Comparison of ENCODE assay signal across 27 mouse cellular contexts in genomic region chr7:19762283-19762682, GRCm38 (mm10). TPM values are rescaled to one million over a fixed set of nuclear protein-coding genes. Genes with fewer than 3 reads are reported as not detected.
A peak's percentile ranks its signal among the peaks of the same experiment; 100 is the strongest.
DNase-seq lines count a peak whose midpoint lies in the region; ATAC-seq and TF ChIP-seq lines count a peak whose summit lies in the region.
"Had no signal": no experiment of that assay in that cellular context is flagged by ENCODE, and none has a peak within 500 bp of the region (broad histone marks: within the 10 kb centered on the region; RNA-seq: fewer than 3 reads in every experiment).

No protein-coding gene starts in this region.

- peaks cover 81% of the 10 kb centered on the region for H3K36me3 ChIP-seq in heart, embryonic 12.5 days
- peaks cover 94% of the 10 kb centered on the region for H3K36me3 ChIP-seq in kidney, embryonic 15.5 days
- peaks cover 65% of the 10 kb centered on the region for H3K36me3 ChIP-seq in lung, embryonic 15.5 days
- peaks cover 58% of the 10 kb centered on the region for H3K36me3 ChIP-seq in limb, embryonic 15.5 days
- H3K36me3 ChIP-seq: hindbrain, embryonic 15.5 days had no signal

- no peak for TF ChIP-seq POLR2A in lung, adult 2 months (IDR thresholded peaks at IDR 0.05; ENCODE audit: borderline replicate concordance, extremely low read depth, low read depth, low read length)

- H3K9me3 ChIP-seq in heart, embryonic 12.5 days (replicated peaks): no peaks in the 10 kb centered on the region
- H3K9me3 ChIP-seq in kidney, embryonic 15.5 days (replicated peaks): no peaks in the 10 kb centered on the region
- H3K9me3 ChIP-seq in lung, embryonic 15.5 days: no peaks in the 10 kb centered on the region
- H3K9me3 ChIP-seq in limb, embryonic 15.5 days: no peaks in the 10 kb centered on the region
- H3K9me3 ChIP-seq: embryonic facial prominence, embryonic 12.5 days; hindbrain, embryonic 15.5 days; intestine, embryonic 15.5 days had no signal

- H3K4me1 ChIP-seq in heart, embryonic 12.5 days (replicated peaks): peaks cover 39% of the 10 kb centered on the region
- peaks cover 17% of the 10 kb centered on the region for H3K4me1 ChIP-seq in kidney, embryonic 15.5 days
- no peaks in the 10 kb centered on the region; the same call in 1 of the 2 replicates for H3K4me1 ChIP-seq in lung, embryonic 15.5 days
- H3K4me1 ChIP-seq in lung, adult 2 months (ENCODE audit: control insufficient read depth, insufficient read depth, low read length): no peaks in the 10 kb centered on the region
- no peaks in the 10 kb centered on the region for H3K4me1 ChIP-seq in limb, embryonic 15.5 days
- H3K4me1 ChIP-seq: embryonic facial prominence, embryonic 12.5 days; hindbrain, embryonic 15.5 days had no signal

- no peak for TF ChIP-seq CTCF in lung, adult 2 months (IDR thresholded peaks at IDR 0.05; ENCODE audit: insufficient read depth, low read length)

- no peaks in the 10 kb centered on the region for H3K27me3 ChIP-seq in heart, embryonic 12.5 days (replicated peaks)
- H3K27me3 ChIP-seq in kidney, embryonic 15.5 days: no peaks in the 10 kb centered on the region
- H3K27me3 ChIP-seq in lung, embryonic 15.5 days: no peaks in the 10 kb centered on the region
- no peaks in the 10 kb centered on the region for H3K27me3 ChIP-seq in limb, embryonic 15.5 days
- H3K27me3 ChIP-seq: embryonic facial prominence, embryonic 12.5 days; hindbrain, embryonic 15.5 days; intestine, embryonic 15.5 days had no signal

- H3K4me3 ChIP-seq in heart, embryonic 12.5 days: no peak overlapping the region
- no peak overlapping the region for H3K4me3 ChIP-seq in kidney, embryonic 15.5 days (replicated peaks)
- H3K4me3 ChIP-seq in lung, embryonic 15.5 days: no peak overlapping the region
- H3K4me3 ChIP-seq in lung, adult 2 months (replicated peaks; ENCODE audit: extremely low read depth, low read depth, low read length): no peak overlapping the region
- no peak overlapping the region for H3K4me3 ChIP-seq in limb, embryonic 15.5 days
- H3K4me3 ChIP-seq: embryonic facial prominence, embryonic 12.5 days; hindbrain, embryonic 15.5 days; intestine, embryonic 15.5 days had no signal

- peak overlapping the region; percentile 61 for H3K27ac ChIP-seq in heart, embryonic 12.5 days (ENCODE audit: poor library complexity, severe bottlenecking)
- H3K27ac ChIP-seq in kidney, embryonic 15.5 days: no peak overlapping the region
- no peak overlapping the region for H3K27ac ChIP-seq in lung, embryonic 15.5 days
- H3K27ac ChIP-seq in limb, embryonic 15.5 days: no peak overlapping the region
- H3K27ac ChIP-seq: embryonic facial prominence, embryonic 12.5 days; hindbrain, embryonic 15.5 days; intestine, embryonic 15.5 days had no signal

- DNase-seq in heart, postnatal 25 days (ENCODE audit: low spot score): no peak
- no peak for DNase-seq in kidney, adult 11 months
- DNase-seq in lung, adult 2 months: no peak
- DNase-seq: adrenal gland, postnatal 14 days; cerebellum, adult 9-11 months; gastrocnemius, postnatal 14 days; heart, postnatal 14 days; liver; right cerebral cortex, postnatal 14 days; spleen, adult 18-20 months; thymus, adult 18-20 months had no signal

- intact Hi-C loops in heart, postnatal 25 days (cut with DNase I): no loop called here

- 0 out of 2 replicates have a peak overlapping the region, but pooled peaks have one; percentile 7 for H3K9ac ChIP-seq in heart, embryonic 12.5 days
- H3K9ac ChIP-seq in kidney, embryonic 15.5 days: no peak overlapping the region
- H3K9ac ChIP-seq in lung, embryonic 15.5 days: no peak overlapping the region
- no peak overlapping the region for H3K9ac ChIP-seq in limb, embryonic 15.5 days
- H3K9ac ChIP-seq: embryonic facial prominence, embryonic 12.5 days; hindbrain, embryonic 15.5 days; intestine, embryonic 15.5 days had no signal

- no peak for ATAC-seq in heart, embryonic 12.5 days (ENCODE audit: insufficient number of reproducible peaks, low FRiP score)
- peak; percentile 66 for ATAC-seq in kidney, embryonic 15.5 days (replicated peaks; ENCODE audit: low FRiP score)
- peak; percentile 39; the same call in 1 of the 2 replicates for ATAC-seq in lung, embryonic 15.5 days (ENCODE audit: borderline replicate concordance, extremely low read depth, low FRiP score, low TSS enrichment)
- peak; percentile 56; the same call in 1 of the 2 replicates for ATAC-seq in limb, embryonic 15.5 days (ENCODE audit: insufficient number of reproducible peaks, low FRiP score, low TSS enrichment, low read depth)
- ATAC-seq: forebrain, embryonic 14.5 days; intestine, embryonic 15.5 days; midbrain, embryonic 16.5 days had no signal

- 36% methylated on average over 11 of the region's 11 CpGs for WGBS in heart, embryonic 12.5 days
- 46% methylated on average over 11 of the region's 11 CpGs for WGBS in kidney, embryonic 15.5 days
- WGBS in lung, embryonic 15.5 days: 52% methylated on average over 11 of the region's 11 CpGs
- WGBS in lung, adult 2 months: 66% methylated on average over 11 of the region's 11 CpGs
- 74% methylated on average over 11 of the region's 11 CpGs for WGBS in limb, embryonic 15.5 days

- H3K4me2 ChIP-seq in heart, embryonic 12.5 days: no peak overlapping the region
- no peak overlapping the region for H3K4me2 ChIP-seq in kidney, embryonic 15.5 days
- H3K4me2 ChIP-seq in lung, embryonic 15.5 days: no peak overlapping the region
- no peak overlapping the region for H3K4me2 ChIP-seq in limb, embryonic 15.5 days
- H3K4me2 ChIP-seq: embryonic facial prominence, embryonic 12.5 days; hindbrain, embryonic 15.5 days; intestine, embryonic 15.5 days had no signal

RNA-seq across cellular contexts. Expression of gene Bcam, which starts 8.5 kb away (rescaled TPM):
- 232 and 245 TPM in 2 replicates for polyA plus RNA-seq in heart, embryonic 12.5 days (2016; fragmentation: Nextera tagmentation; extraction: Ambion mirVana)
- 100 to 1,000 TPM; 220 to 229 TPM for total RNA-seq in heart, postnatal 25 days (2021)
- 244 and 257 TPM in 2 replicates for polyA plus RNA-seq in kidney, embryonic 15.5 days (2015; fragmentation: Nextera tagmentation; extraction: Ambion mirVana)
- polyA plus RNA-seq in lung, embryonic 15.5 days (2015; fragmentation: Nextera tagmentation; extraction: Ambion mirVana): 313 and 345 TPM in 2 replicates
- polyA plus RNA-seq in lung, adult 2 months (2012; rRNA removed): 769 and 829 TPM in 2 replicates
- polyA plus RNA-seq in limb, embryonic 15.5 days (2015; fragmentation: Nextera tagmentation; extraction: Ambion mirVana): 120 and 150 TPM in 2 replicates
- total RNA-seq: megakaryocyte-erythroid progenitor cell, adult 5-6 weeks; neutrophil, adult 5-6 weeks had no signal

RNA-seq across cellular contexts. Expression of gene Nectin2, which starts 12.0 kb away (rescaled TPM):
- polyA plus RNA-seq in heart, embryonic 12.5 days (2016; fragmentation: Nextera tagmentation; extraction: Ambion mirVana): 99.1 and 101 TPM in 2 replicates
- 10 to 100 TPM; 31.1 to 31.9 TPM for total RNA-seq in heart, postnatal 25 days (2021)
- polyA plus RNA-seq in kidney, embryonic 15.5 days (2015; fragmentation: Nextera tagmentation; extraction: Ambion mirVana): 130 and 138 TPM in 2 replicates
- polyA plus RNA-seq in lung, embryonic 15.5 days (2015; fragmentation: Nextera tagmentation; extraction: Ambion mirVana): 133 and 140 TPM in 2 replicates
- polyA plus RNA-seq in lung, adult 2 months (2012; rRNA removed): 70.9 and 74.7 TPM in 2 replicates
- 84.5 and 85.1 TPM in 2 replicates for polyA plus RNA-seq in limb, embryonic 15.5 days (2015; fragmentation: Nextera tagmentation; extraction: Ambion mirVana)

RNA-seq across cellular contexts. Expression of gene Cblc, which starts 34.3 kb away (rescaled TPM):
- 0.27 TPM in 1 of 2 replicates, not detected in the other for polyA plus RNA-seq in heart, embryonic 12.5 days (2016; fragmentation: Nextera tagmentation; extraction: Ambion mirVana)
- under 1 TPM in 1 of 2 experiments, not detected in 1; 0.73 TPM for total RNA-seq in heart, postnatal 25 days (2021)
- 8.3 and 9.1 TPM in 2 replicates for polyA plus RNA-seq in kidney, embryonic 15.5 days (2015; fragmentation: Nextera tagmentation; extraction: Ambion mirVana)
- 15.2 and 16.1 TPM in 2 replicates for polyA plus RNA-seq in lung, embryonic 15.5 days (2015; fragmentation: Nextera tagmentation; extraction: Ambion mirVana)
- 16.1 and 21.9 TPM in 2 replicates for polyA plus RNA-seq in lung, adult 2 months (2012; rRNA removed)
- polyA plus RNA-seq in limb, embryonic 15.5 days (2015; fragmentation: Nextera tagmentation; extraction: Ambion mirVana): 14.6 and 15.2 TPM in 2 replicates
- total RNA-seq: gastrocnemius, postnatal 14 days; heart, postnatal 14 days; layer of hippocampus, adult 18-20 months; layer of hippocampus, postnatal 25 days; left cerebral cortex, postnatal 10 days; megakaryocyte-erythroid progenitor cell, adult 5-6 weeks; MEL had no signal
- polyA plus RNA-seq: cortical plate, adult 2 months; forebrain, embryonic 14.5 days; hindbrain, embryonic 15.5 days had no signal

RNA-seq across cellular contexts. Expression of gene Tomm40, which starts 47.0 kb away (rescaled TPM):
- polyA plus RNA-seq in heart, embryonic 12.5 days (2016; fragmentation: Nextera tagmentation; extraction: Ambion mirVana): 160 and 166 TPM in 2 replicates
- 100 to 1,000 TPM; 112 to 113 TPM for total RNA-seq in heart, postnatal 25 days (2021)
- 168 and 177 TPM in 2 replicates for polyA plus RNA-seq in kidney, embryonic 15.5 days (2015; fragmentation: Nextera tagmentation; extraction: Ambion mirVana)
- polyA plus RNA-seq in lung, embryonic 15.5 days (2015; fragmentation: Nextera tagmentation; extraction: Ambion mirVana): 149 and 157 TPM in 2 replicates
- 46.0 and 51.3 TPM in 2 replicates for polyA plus RNA-seq in lung, adult 2 months (2012; rRNA removed)
- polyA plus RNA-seq in limb, embryonic 15.5 days (2015; fragmentation: Nextera tagmentation; extraction: Ambion mirVana): 129 and 139 TPM in 2 replicates
